Mouse (Mus musculus) myocyte (in vitro differentiated cells): ENCODE data around the gene Def8. TPM values are rescaled to one million over a fixed set of nuclear protein-coding genes. Genes with fewer than 3 reads are reported as not detected.

Experiments used
- H3K27me3 ChIP-seq: one replicate; pipeline ENCODE4 v1.6.1; 2011; ENCODE audit not compliant: control insufficient read depth, insufficient read depth, insufficient read length
- H3K36me3 ChIP-seq: one replicate; pipeline ENCODE4 v1.6.1; 2011; ENCODE audit not compliant: control insufficient read depth, insufficient read depth
- H3K4me2 ChIP-seq: one replicate; pipeline ENCODE4 v1.6.1; 2011; ENCODE audit warnings: low read depth, control low read depth
- H3K4me3 ChIP-seq: one replicate; pipeline ENCODE4 v1.5.1; 2011; ENCODE audit warnings: mild to moderate bottlenecking, control low read depth, moderate library complexity
- H3K79me2 ChIP-seq: one replicate; pipeline ENCODE4 v1.6.1; 2011; ENCODE audit not compliant: control insufficient read depth, insufficient read depth
- H3ac ChIP-seq: one replicate; pipeline ENCODE4 v1.6.1; 2011; ENCODE audit not compliant: control insufficient read depth, insufficient read length
- CEBPB ChIP-seq: IDR thresholded peaks from 2 replicates; pipeline ENCODE4 v1.6.1; 2011; ENCODE audit warnings: mild to moderate bottlenecking, moderate library complexity; ENCODE audit not compliant: poor library complexity, insufficient read depth, severe bottlenecking
- E2F4 ChIP-seq: IDR thresholded peaks from one replicate; pipeline ENCODE4 v1.6.1; 2011; ENCODE audit warnings: mild to moderate bottlenecking, control low read depth, moderate library complexity; ENCODE audit not compliant: insufficient read depth
- MAX ChIP-seq: IDR thresholded peaks from one replicate; pipeline ENCODE4 v1.6.1; 2011; ENCODE audit warnings: low read depth, mild to moderate bottlenecking, control low read depth
- MYOD1 ChIP-seq, 3 experiments: IDR thresholded peaks; one replicate each; pipeline ENCODE4 v1.6.1; 2011; ENCODE audit warnings: control low read depth in 2 of 3, low read depth in 2 of 3, mild to moderate bottlenecking in 2 of 3, moderate library complexity in 1 of 3; ENCODE audit not compliant: insufficient read length in 2 of 3, control insufficient read depth in 1 of 3
- MYOG ChIP-seq, 3 experiments: IDR thresholded peaks; one replicate each; pipeline ENCODE4 v1.6.1; 2011; ENCODE audit warnings: control low read depth in 2 of 3, low read depth in 2 of 3, mild to moderate bottlenecking in 2 of 3; ENCODE audit not compliant: insufficient read length in 2 of 3, control insufficient read depth in 1 of 3, insufficient read depth in 1 of 3
- POLR2A ChIP-seq: IDR thresholded peaks from one replicate; pipeline ENCODE4 v1.6.1; 2011; ENCODE audit warnings: low read depth, mild to moderate bottlenecking, control low read depth, moderate library complexity; ENCODE audit not compliant: insufficient read length
- POLR2AphosphoS2 ChIP-seq: IDR thresholded peaks from one replicate; pipeline ENCODE4 v1.6.1; 2011; ENCODE audit warnings: low read depth, control low read depth; ENCODE audit not compliant: insufficient read length
- REST ChIP-seq: IDR thresholded peaks from one replicate; pipeline ENCODE4 v1.6.1; 2011; ENCODE audit warnings: mild to moderate bottlenecking, control low read depth, moderate library complexity; ENCODE audit not compliant: insufficient read depth, insufficient read length
- SRF ChIP-seq: IDR thresholded peaks from one replicate; pipeline ENCODE4 v1.6.1; 2011; ENCODE audit warnings: low read depth; ENCODE audit not compliant: control insufficient read depth, insufficient read length
- TCF12 ChIP-seq: IDR thresholded peaks from one replicate; pipeline ENCODE4 v1.6.1; 2011; ENCODE audit warnings: mild to moderate bottlenecking, control low read depth; ENCODE audit not compliant: poor library complexity, insufficient read depth, severe bottlenecking
- TCF3 ChIP-seq: IDR thresholded peaks from one replicate; pipeline ENCODE4 v1.6.1; 2011; ENCODE audit warnings: low read depth, control low read depth; ENCODE audit not compliant: insufficient read length
- USF1 ChIP-seq: IDR thresholded peaks from one replicate; pipeline ENCODE4 v1.6.1; 2011; ENCODE audit warnings: low read depth, mild to moderate bottlenecking, control low read depth, moderate library complexity
- polyA plus RNA-seq: library from polyadenylated mRNA; unstranded; fragments of >200 nt; fragmentation: generic; extraction: Trizol; gene quantifications from one replicate; pipeline ENCODE4 v1.2.1, GENCODE M21; 2012; ENCODE audit warnings: missing spikeins

The Def8 gene
- polyA plus RNA-seq, 1 experiment, result 19.6 TPM

- no peaks in the 10 kb centered on the region for H3K36me3 ChIP-seq
- TF ChIP-seq SRF, result no peak
- TF ChIP-seq CEBPB, result no peak
- no peak overlapping the region for H3ac ChIP-seq
- H3K4me3 ChIP-seq, result no peak overlapping the region
- H3K27me3 ChIP-seq, result no peaks in the 10 kb centered on the region
- H3K4me2 ChIP-seq, result no peak overlapping the region
- no peaks in the 10 kb centered on the region for H3K79me2 ChIP-seq
Measured at GRCm38 (mm10) chr8:123441788-123442187, 18.5 kb downstream of the Def8 start.

GRCm38 (mm10) chr8:123442351-123442750 is 19.0 kb downstream of the Def8 start:
- peak overlapping the region; percentile 32 for H3K4me3 ChIP-seq
- no peaks in the 10 kb centered on the region for H3K36me3 ChIP-seq
- H3ac ChIP-seq, result peak overlapping the region; percentile 45
- no peaks in the 10 kb centered on the region for H3K27me3 ChIP-seq
- H3K4me2 ChIP-seq, result no peak overlapping the region
- TF ChIP-seq E2F4 (no peak), POLR2A (no peak), MYOG (IDR thresholded peaks at IDR 0.05; ENCODE audit: control insufficient read depth in 1 of 3, insufficient read depth in 1 of 3, insufficient read length in 2 of 3, low read depth in 2 of 3) (no peak)
- no peaks in the 10 kb centered on the region for H3K79me2 ChIP-seq

GRCm38 (mm10) chr8:123442871-123443575 is 19.7 kb downstream of the Def8 start:
- Histone ChIP-seq H3ac (peak overlapping the region; percentile 45), H3K4me2 (peak overlapping the region; percentile 79), H3K79me2 (no peaks in the 10 kb centered on the region), H3K4me3 (peak overlapping the region; percentile 32), H3K27me3 (no peaks in the 10 kb centered on the region), H3K36me3 (no peaks in the 10 kb centered on the region)
- TF ChIP-seq TCF12 (no peak), E2F4 (no peak), POLR2A (peak; percentile 38), MAX (no peak)

DNA sequence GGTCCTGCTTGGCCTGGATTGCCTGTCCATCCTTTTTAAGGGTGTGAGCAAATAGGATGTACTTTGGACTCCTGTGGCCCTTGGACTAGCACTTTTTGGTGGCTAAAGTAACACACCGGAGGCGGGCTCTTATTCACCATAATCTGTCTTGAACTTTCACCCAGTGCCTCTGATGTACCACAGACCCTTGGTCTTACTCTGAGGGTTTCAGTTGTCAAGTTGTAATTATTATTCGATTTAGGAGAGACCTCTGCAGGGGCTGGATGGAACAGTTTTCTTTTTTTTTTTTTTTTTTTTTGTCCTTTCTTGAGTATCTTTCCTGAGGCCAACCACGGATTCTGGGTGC is 20.2 kb downstream of the Def8 start:
- TF ChIP-seq POLR2AphosphoS2 (no peak), E2F4 (no peak), SRF (no peak), TCF12 (no peak), REST (no peak), MYOG (IDR thresholded peaks at IDR 0.05; ENCODE audit: control insufficient read depth in 1 of 3, insufficient read depth in 1 of 3, insufficient read length in 2 of 3, low read depth in 2 of 3) (no peak), POLR2A (no peak), MYOD1 (IDR thresholded peaks at IDR 0.05; ENCODE audit: control insufficient read depth in 1 of 3, insufficient read length in 2 of 3, low read depth in 2 of 3) (no peak), USF1 (no peak), CEBPB (no peak), TCF3 (no peak), MAX (no peak)
- H3K4me2 ChIP-seq, result peak overlapping the region; percentile 79
- no peaks in the 10 kb centered on the region for H3K79me2 ChIP-seq
- no peaks in the 10 kb centered on the region for H3K36me3 ChIP-seq
- H3K27me3 ChIP-seq, result no peaks in the 10 kb centered on the region
- peak overlapping the region; percentile 45 for H3ac ChIP-seq
- peak overlapping the region; percentile 32 for H3K4me3 ChIP-seq

DNA sequence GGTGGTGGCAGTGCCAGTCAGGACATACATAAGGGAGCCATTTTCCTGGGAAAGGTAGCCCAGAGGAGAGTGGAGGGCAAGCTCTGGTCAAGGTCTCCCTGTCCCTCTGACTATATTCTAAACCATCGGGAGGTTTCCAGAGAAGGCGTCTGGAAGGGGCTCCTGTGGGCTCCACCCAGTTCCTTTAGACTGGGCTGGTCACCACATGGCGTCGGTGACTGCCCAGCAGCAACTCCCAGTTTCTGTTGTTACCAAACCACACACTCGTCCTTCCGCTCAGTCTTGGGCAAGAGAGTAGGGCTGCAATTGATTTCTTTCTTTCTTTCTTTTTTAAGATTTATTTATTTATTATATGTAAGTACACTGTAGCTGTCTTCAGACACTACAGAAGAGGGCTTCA is 20.8 kb downstream of the Def8 start:
- H3ac ChIP-seq, result no peak overlapping the region
- H3K4me2 ChIP-seq, result no peak overlapping the region
- peak overlapping the region; percentile 32 for H3K4me3 ChIP-seq
- no peaks in the 10 kb centered on the region for H3K36me3 ChIP-seq
- no peaks in the 10 kb centered on the region for H3K79me2 ChIP-seq
- no peak for TF ChIP-seq POLR2A
- H3K27me3 ChIP-seq, result no peaks in the 10 kb centered on the region

GRCm38 (mm10) chr8:123445981-123446380 is 22.7 kb downstream of the Def8 start:
- no peaks in the 10 kb centered on the region for H3K79me2 ChIP-seq
- no peak overlapping the region for H3ac ChIP-seq
- H3K27me3 ChIP-seq, result no peaks in the 10 kb centered on the region
- no peak overlapping the region for H3K4me3 ChIP-seq
- TF ChIP-seq POLR2A (no peak), POLR2AphosphoS2 (no peak), MYOG (IDR thresholded peaks at IDR 0.05; ENCODE audit: control insufficient read depth in 1 of 3, insufficient read depth in 1 of 3, insufficient read length in 2 of 3, low read depth in 2 of 3) (no peak), TCF3 (no peak), USF1 (no peak), MYOD1 (IDR thresholded peaks at IDR 0.05; ENCODE audit: control insufficient read depth in 1 of 3, insufficient read length in 2 of 3, low read depth in 2 of 3) (no peak), TCF12 (no peak), MAX (no peak), SRF (no peak), CEBPB (no peak), E2F4 (no peak), REST (no peak)
- H3K4me2 ChIP-seq, result no peak overlapping the region
- H3K36me3 ChIP-seq, result no peaks in the 10 kb centered on the region
